Mouse (Mus musculus) activated CD4-positive, CD25-positive, alpha-beta regulatory T cell, adult 4 months (primary cell): ENCODE results near the gene BC067074. TPM values are rescaled to one million over a fixed set of nuclear protein-coding genes. Genes with fewer than 3 reads are reported as not detected.

ENCODE experiments used
- ATAC-seq: one replicate; pipeline ENCODE4 v1.8.0; 2017
- polyA plus RNA-seq, 2 experiments: library from polyadenylated mRNA; unstranded; fragments of 100-300 nt; shearing (Covaris generic); gene quantifications; one replicate each; pipeline ENCODE4 v1.2.1; 2017

Gene BC067074
- polyA plus RNA-seq, 2 experiments from 2014 or later, result not detected

DNA sequence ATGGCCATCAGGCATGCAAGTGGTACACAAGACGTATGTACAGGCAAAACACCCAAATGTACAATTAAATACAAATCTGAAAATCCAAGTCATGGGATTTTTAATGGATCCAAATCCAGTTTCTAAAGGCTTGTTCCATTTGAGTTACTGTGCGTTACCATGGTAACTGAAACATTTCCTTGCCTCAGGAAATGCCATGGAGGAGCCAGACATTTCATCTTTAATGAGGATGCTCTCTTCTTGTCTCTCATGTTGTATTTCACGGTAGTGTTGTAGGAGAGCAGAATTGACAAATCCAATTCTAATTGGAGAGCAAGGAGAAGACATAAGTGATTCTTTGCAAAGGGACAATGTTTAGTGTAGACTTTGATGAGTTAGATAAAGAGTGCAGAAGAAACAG lies 31.3 kb downstream of the BC067074 start:
- ATAC-seq, result no peak

DNA sequence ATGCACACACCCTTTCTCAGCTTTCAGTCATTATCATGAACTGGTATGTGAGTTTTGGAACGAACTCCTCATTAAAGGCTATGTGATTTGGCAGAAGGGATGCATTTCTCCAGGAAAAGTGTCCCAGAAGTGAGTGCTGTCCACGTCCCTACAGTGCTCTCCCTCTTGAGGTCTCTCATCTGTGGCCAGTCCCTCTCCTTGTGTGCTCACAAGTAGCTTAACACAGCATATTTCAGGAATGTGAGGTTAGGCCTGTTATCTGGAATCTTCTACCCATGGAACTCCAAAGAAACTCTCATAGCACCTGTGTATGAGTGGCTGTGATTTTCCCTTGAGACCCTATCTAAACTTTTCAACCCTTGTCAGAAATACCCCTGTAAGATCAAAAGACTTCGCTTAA lies 32.7 kb downstream of the BC067074 start:
- ATAC-seq, result no peak

DNA sequence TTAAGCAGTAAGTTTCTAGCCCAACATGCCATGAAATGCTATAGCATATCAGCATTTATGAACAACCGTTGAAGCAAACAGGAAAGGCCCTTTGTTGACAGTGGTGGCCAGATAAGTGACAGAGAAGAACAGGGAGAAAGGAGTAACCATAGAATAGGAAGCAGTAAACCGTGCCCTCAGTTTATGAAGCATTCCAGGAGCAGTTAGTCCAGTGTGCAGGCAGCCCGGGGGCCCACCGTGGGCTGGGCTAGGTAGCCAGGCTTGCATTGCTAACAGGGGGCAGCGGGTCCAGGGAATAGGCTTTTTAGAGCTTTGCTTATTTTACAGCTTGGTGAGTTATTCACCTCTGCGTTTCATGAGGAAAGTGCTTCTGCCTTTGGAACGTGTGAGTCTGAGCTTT lies 39.3 kb downstream of the BC067074 start:
- no peak for ATAC-seq

DNA sequence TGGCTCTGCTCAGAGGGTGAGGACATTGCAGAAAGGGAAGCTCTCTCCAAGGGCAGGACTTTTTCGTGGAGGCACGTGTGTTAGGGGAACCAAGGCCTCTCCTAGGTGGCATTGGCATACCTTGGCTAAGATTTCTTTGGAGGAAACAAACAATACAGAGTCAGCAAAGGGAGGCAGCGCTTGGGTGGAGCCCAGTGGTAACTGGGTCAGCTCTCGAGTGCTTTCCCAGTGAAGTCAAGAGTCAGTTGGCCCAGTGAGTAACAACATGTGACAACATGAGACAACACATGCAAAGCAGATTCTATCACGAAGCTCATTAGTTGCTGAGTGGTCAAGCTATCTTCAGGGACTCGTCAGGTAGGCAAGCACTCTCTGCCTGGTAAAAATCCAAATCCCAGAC lies 40.4 kb downstream of the BC067074 start:
- ATAC-seq, result no peak

DNA sequence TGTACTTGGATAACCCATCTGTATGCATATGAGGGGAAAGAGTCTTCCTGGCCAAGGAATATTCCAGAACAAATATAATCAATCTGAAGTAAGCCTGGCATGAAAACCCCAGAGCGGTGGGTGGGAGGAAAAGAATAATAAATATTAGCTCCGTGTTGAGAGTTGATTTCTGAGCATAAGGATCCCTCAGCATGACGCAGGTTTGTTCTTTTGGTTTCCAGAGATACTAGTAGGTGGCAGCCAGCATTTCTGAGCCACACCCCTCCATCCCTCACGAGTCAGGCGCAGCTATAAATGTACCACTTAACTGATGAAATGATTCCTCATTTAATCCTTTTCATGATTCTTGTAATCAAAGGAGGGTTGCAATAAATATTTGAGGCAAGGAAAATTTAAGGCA lies 41.0 kb downstream of the BC067074 start:
- no peak for ATAC-seq

DNA sequence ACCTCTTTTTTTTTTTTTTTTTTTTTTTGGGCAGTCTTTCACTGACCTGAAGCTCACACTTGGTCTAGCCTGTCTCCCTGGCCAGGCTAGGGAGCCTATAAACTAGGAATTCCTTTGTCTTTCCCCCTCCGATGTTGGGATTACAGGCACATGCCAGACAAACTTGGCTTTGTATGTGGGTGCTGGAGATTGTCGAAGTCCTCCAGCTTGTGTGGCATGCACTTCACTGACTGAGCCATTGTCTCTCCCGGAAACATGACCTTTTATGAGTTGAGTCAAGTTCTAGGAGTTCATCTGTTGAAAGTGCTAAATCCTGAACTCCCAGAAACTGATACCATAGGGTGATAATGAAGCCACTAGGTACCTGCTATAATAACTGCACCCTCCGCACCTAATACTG lies 41.8 kb downstream of the BC067074 start:
- no peak for ATAC-seq

DNA sequence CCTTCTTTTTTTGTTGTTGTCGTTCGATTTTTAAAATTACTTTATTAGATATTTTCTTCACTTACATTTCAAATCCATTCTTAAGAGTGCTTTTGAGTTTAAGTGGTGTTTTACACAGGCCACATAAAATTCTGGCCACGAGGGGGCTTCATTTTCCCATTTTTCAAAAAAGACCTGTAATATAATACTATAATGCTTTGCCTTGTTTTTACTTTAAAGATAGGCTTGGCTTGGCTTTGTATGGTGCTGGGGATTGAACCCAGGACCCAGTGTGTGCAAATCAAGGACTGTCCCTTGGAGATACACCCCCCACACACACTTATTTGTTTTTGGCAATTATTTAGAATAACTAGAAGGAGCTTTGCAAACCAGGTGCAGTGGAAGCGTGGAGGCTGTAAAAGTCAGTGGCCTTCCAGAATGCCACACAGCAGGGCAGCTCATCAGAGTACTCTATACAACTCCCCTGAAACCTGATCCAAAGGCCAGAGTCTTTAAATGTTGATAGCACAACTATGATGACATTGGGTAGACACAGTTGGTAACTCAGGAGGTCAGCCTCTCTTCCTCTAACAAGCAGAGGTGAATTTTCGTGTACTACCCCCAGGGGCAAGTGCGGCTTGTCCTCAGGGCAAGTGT lies 44.4 kb downstream of the BC067074 start:
- ATAC-seq, result peak; percentile 54

DNA sequence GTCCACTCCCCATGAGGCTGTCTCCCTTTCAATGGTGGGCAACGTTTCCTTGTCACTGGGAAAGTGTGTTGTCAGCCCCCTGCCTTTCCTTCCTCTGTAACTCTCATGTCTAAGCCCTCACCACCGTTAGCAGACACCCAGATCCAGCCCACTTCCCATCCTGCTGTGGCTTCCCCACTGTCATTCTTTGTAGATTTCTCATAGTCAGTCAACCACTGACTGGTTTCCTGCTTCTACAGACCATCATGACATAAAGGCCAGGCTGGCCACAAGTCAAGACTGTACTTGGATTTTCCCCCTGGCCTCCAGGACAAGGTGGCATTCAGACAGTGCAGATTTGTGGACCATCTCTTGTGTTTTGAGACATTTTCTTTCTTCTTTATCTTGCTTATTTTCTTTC lies 47.7 kb downstream of the BC067074 start:
- no peak for ATAC-seq

DNA sequence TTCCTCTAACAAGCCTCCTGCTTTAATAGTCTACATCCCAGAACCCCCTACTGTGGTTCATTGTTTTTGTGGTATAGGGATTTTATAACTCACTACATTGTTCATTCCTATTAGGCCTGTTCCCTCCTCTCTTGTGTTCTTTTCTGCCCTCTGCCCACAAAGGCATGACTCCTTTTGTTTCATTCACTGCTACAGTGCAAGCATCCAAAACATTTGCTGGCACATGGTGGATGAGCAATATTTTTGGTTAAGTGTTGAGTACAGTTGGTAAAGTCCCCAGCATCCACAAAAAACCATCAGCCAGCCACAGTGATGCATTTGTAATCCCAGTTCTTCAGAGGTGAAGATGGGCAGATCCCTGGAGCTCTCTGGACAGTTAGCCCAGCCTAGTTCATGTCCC lies 48.2 kb downstream of the BC067074 start:
- no peak for ATAC-seq

DNA sequence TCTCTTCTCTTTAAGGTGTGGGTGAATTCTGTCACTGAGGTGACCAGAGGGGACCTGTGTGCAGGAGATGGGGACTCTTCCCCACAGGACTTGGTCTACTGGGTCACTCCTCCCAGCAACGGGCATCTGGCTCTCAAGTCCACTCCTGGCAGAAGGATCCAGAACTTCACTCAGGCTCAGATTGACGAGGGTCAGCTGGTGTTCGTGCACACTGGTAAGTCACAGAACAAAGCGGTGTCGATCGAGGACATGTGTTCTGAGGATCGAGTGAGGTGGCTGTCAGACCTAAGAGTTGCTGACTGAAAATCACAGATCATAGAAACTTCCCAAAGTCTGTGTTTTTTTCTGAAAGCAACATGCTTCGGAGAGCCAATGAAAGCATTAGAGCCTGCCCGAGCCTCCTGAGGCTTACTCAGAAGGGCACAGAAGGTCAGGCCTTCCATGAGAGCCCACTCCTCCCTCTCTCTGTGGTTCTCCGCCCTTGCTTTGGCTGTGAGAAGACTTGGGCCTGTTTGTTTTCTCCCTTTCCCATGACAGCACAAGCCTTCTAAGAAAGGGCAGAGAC lies 49.5 kb downstream of the BC067074 start:
- no peak for ATAC-seq

DNA sequence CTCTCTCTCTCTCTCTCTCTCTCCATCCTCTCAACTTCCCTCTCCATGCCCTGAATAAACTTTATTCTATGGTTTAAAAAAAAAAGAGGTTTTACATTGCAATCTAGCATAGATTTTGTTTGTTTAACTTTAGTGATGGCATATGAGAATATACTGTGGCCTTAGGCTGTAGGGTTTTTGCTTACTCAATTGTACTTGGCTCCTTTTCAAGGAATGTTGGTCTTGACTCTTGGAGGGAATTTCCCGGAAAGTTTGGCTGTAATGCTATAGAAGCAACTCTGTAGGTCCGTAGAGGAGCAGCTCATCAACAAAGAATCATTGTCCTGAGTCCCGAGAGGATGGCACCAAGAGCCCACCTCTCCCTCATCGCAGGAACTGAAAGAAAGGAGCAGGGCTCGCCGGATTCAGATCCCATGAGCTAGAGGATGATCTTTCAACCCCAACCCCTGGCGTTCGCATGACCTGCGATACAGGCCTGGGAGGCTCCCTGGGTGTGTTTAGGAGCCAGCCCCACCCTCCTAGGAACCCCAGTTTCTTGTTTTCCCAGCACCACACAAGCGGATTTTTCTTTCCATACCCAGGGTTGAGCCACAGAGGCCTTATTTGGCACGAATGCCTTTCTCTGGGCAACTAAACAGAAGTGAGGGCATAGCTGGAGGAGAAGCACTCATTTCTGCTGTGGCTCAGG lies 57.9 kb downstream of the BC067074 start:
- no peak for ATAC-seq

DNA sequence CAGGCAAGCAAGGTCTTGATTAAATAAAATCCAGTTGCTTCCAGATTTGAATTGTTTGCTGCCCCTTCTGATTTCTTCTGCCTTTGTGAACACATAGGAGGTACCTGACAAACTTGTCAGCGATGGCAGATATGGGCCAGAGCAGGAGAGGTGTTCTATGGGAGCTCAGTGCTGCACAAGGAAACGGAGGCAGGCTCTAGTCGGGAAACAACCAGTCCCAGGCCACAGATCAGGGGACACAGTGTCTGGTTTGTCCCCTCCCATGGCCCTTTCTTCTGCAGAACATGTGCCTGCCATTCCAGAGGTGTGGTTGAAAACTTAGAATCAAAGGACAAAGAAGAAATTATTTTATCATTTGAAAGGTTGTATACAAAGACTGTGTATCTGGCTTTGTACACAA lies 60.6 kb downstream of the BC067074 start:
- ATAC-seq, result no peak

DNA sequence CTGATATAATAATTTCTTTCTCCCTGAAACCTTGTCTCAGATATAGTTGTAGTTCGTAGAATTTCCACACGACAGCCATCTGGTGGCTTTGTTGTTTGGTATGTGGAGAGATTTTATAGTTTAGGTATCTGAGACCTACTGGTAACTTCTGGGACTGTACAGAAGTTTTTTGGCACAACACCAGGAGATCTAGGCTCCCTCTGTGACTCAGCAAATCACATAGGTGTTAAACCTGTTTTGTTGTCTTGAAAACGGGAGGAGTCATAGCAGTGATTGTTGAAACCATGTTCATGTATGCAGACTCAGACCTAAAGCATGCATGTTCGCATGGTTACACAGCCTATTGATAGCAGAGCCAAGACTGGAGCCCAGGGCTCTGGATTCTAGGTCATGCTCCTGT lies 61.0 kb downstream of the BC067074 start:
- ATAC-seq, result no peak

DNA sequence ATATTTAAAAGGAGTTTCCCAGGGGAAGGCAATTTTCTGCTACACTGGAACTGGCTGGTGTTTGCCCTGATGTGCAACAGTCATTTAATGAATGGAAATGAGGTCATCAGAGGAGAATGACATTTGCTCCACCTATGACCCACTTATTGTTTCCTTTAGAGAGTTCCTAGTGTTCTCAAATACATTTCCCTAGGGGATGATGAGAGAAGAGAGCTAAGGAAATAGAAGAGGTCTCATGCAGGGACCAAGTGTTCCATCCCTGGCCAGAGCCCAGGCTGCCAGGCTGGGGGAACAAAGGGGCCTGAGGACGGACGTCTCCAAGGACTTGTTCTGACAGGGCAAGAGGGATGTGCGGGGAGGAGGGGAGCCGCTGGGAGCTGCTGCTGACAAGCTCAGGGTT lies 62.1 kb downstream of the BC067074 start:
- no peak for ATAC-seq

DNA sequence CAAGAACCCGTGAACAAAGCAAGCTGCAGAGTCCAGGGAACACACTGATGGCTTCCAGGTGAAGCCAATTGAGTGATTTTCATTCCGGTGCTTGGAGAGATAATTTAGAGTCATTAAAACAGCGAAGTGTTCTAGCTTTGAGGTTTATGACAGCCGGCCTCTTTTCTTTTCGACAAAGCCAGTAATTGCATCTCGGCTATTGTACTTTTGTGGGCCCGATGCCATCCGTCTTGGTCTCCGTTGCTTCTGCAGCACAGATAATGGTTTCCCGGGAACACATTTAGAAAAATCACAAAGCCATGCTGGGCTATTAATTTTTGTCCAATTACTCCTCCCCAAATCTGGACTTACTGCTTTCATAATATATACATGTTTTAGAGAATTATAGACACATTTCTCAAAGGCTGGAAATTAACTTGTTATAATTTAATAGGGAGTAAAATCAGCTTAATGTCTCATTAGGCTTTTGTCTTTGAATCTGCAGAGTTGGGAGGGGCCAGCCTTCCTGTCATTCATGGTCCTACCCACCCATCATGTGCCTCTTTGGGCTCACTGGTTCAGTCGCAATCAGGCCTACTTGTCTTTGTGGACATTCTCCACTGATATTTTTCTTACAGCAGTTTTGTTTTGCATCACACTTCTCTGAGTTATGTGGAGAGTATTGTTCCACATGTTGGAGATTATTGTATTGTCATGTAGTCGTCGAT lies 64.6 kb downstream of the BC067074 start:
- no peak for ATAC-seq

DNA sequence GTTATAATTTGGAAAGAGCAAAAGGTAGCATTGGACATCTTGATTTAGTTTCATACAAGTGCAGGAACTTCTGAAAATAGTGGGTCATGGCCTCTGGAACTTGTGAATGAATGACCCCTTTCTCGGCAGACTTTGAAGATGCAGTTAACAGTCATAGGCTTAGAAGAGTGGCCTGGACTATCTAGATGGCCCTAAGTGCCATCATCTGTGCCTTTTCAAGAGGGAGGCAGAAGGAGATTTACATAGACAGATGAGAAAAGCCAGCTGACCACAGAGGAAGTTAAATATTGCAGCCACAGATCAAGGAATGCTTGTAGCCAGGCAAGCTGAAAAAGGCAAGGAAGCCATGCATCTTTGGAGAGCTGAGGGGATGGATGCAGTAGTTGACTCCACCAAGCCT lies 66.7 kb downstream of the BC067074 start:
- ATAC-seq, result no peak

DNA sequence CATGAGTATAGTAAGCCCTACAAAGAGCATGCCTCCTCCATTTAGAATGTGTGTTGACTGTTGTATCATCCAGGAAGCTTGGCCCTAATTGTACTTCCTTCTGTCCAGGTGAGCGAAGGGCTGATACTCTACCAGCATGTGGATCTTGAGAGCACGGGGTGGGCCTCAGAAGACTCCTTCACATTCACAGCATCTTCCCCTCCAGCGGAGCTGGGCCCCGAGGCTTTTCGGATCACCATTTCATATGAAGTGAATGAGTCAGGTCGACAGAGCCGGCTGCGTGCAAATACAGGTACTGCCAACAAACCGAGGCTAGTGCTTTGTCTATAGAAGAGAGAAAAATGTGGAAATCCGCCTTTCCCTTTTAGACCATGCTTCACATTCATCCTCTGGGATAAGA lies 73.0 kb downstream of the BC067074 start:
- ATAC-seq, result no peak

DNA sequence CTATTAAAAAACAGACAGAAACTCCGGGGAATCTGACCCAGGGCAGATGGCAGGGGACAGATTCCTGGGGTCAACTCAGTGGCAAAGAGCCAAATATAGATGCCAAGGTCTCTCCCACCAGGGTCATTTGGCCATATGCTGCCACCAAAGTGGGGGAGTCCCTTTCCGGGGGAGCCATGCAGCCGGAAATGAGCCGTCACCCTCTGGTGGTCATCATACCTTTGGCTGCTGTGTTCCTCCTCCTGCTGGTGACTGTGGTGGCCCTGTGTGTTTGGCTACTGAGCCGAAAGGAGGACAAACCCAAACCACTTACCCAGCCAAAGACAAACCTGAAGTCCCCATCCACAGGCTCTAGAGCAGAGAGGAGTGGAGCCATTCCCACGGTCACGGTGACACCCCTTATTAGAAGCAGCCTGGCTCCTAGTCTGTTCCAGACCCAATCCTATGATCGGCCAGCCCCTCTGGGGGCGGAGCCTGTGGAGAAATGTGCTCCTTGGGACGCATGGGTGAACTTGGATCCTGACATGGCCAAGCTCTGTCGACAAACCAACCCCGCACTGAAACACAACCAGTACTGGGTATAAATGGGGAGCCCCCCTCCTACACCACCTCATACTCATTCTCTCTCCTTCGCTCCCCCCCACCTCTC lies 76.1 kb downstream of the BC067074 start:
- no peak for ATAC-seq

DNA sequence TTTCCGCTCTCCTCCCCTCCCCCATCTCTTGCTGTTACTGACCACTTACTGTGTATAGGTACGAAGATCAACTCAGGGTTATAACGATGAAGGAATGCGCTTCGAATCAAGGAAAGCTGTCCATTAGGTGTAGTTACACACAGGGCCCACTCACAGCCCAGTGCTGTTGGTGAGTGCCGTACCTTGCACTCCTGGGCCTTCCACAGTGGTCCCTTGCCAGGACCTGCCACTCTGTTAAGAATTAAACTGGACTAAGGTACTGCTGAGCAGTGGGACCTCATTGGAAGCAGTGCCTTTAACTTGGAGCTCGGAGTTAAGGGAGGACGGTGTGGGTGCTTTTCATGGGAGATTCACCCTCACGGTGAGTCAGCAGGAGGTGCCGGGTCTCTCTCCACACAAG lies 76.7 kb downstream of the BC067074 start:
- ATAC-seq, result no peak

DNA sequence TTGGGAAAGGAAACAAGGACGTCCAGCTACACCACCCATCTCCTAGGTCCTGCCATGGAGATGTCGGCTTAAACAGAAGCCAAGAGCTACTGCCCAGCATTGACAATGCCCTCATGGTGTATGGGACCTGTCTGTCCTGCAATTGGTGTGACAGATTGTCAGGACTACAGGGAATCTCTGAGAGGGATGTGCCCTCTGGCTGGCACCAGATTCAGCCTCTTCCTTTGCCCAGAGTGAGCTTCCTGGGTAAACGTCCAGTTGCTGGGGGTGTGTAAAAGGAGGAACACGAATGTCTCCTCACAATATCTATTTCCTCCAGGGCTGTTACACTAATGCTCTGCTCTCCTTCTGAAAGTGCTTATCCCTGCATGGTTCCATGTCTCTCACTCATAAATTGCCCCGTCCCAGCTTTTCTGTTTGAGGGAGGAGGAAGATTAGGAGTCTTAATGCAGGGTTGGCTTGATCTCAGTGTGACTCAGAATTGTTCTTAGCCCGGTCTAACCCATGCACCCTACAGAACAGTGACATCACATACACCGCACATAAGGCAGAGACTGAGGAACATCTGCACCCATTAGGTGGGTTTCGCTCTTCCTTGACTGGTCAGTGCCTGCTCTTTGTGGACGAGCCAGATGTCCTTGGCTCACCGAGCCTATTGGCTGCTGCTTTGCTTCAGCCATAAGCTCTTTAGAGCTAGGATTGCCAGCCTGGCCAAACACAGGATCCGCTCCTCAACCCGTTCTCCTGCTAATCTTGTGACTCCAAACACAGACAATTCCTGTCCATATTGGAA lies 80.5 kb downstream of the BC067074 start:
- no peak for ATAC-seq

DNA sequence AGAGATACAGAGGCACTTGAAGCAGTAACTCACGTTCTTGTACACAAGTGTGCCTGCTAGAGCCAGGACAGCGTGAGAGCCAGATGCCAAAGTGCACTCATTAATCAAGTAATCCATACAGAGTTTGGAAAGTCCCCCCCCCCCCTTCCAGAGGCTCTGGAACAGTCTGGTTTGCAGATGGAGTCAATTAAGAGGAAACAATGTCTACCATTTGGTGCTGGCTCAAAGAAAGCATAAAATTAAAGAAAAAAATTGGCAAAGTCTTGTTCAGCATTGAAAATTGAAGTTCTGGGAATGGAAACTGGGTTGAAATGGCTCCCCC lies 81.1 kb downstream of the BC067074 start:
- no peak for ATAC-seq

DNA sequence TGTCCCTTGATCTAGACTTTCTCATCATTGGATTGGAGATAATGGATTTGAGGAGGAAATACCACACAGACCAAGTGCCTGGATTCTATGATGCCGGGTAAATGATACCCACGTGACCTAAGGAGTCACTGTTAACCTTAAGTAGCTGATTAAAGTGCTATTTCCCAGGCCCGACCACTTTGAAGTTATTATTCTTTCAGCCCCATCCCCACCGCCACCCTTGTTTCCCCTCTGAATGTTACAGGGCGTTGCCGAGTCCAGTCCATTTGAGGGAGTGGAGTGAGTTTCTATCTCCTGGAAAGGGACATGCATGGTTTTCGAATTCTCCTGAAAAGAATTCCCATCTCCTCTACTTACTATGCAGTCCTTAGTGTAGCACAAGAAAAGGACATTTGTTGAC lies 84.7 kb downstream of the BC067074 start:
- ATAC-seq, result no peak

DNA sequence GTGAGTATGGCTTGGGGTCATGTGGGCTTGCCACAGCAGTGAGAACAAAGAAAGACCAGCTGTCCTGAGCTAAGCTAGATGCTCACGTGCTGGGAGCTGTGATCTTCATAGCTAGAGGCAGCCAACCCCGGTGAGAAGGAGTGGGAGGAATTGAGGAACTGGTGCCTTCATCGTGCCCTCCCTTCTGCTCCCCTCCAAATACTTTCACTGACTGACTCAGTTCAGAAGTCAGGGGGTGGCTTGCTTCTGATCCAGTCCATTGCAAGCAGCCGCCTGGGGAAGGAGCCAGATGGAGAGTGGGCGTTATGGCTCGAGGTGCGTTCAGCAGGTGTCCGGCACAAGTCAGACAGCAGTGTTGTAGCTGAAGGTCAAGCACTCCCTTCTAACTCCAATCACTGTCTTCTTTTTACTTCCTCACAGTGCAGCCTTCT lies 86.0 kb downstream of the BC067074 start:
- ATAC-seq, result no peak
